Mouse (Mus musculus): ENCODE results near the gene Rgma. TPM values are rescaled to one million over a fixed set of nuclear protein-coding genes. Genes with fewer than 3 reads are reported as not detected.

Rgma gene
- polyA plus RNA-seq, 1 experiment from 2014 or later, result 24.1 TPM

DNA sequence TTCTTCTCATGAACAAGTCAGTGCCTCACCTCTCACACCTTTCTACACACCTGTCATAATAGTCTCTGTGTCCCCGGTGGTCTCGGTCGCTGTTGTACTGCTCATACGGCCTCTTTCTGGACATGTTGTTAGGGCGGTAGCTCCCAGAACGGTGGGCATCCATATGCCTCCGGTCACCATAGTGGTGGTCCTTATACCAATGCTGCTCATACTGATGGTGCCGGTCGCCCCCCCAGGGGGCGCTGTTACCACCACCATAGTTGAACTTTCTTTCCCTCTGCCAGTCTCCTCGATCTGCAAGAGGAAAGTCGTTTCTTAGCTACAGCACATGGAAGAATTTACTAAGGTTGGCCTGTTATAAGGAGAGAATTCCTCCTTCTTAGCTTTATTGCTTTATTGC, 60.4 kb downstream of the Rgma start:
- ATAC-seq (ENCODE audit: insufficient number of reproducible peaks, low FRiP score, low TSS enrichment, low read depth), result no peak
- Histone ChIP-seq H3K4me3 (replicated peaks) (no peak overlapping the region), H3K4me2 (replicated peaks) (no peak overlapping the region), H3K27me3 (no peaks in the 10 kb centered on the region), H3K36me3 (peaks cover 74% of the 10 kb centered on the region), H3K9me3 (replicated peaks) (no peaks in the 10 kb centered on the region), H3K27ac (replicated peaks) (no peak overlapping the region), H3K9ac (no peak overlapping the region), H3K4me1 (no peaks in the 10 kb centered on the region)
- 74% methylated on average over 12 of the region's 12 CpGs for WGBS

GRCm38 (mm10) chr7:73441802-73442201, 66.5 kb downstream of the Rgma start:
- Histone ChIP-seq H3K4me1 (no peaks in the 10 kb centered on the region), H3K9me3 (replicated peaks) (no peaks in the 10 kb centered on the region), H3K36me3 (peaks cover 93% of the 10 kb centered on the region), H3K9ac (no peak overlapping the region), H3K27me3 (no peaks in the 10 kb centered on the region), H3K27ac (replicated peaks) (no peak overlapping the region), H3K4me3 (replicated peaks) (no peak overlapping the region), H3K4me2 (replicated peaks) (no peak overlapping the region)
- no peak for ATAC-seq (ENCODE audit: insufficient number of reproducible peaks, low FRiP score, low TSS enrichment, low read depth)
- WGBS, result 89% methylated on average over 3 of the region's 3 CpGs

DNA sequence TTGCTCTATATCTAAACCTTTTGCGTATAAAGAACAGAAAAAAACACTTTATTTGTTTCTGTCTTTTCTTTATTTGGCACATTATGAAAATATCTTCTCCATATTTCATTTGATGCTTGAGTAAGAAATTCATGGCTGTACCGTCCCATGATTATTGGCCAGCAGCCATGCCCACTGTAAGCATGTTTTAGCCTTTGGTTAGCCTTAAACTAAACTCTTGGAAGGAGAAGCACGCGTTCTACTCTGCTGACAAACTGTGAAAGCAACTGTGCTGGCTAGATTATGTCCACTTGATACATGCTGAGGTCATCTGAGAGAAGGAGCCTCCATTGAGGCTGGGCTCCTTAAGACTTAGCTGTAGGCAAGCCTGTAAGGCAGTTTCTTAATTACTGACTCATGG, 66.9 kb downstream of the Rgma start:
- Histone ChIP-seq H3K9ac (no peak overlapping the region), H3K27me3 (no peaks in the 10 kb centered on the region), H3K4me3 (replicated peaks) (no peak overlapping the region), H3K9me3 (replicated peaks) (no peaks in the 10 kb centered on the region), H3K4me1 (no peaks in the 10 kb centered on the region), H3K27ac (replicated peaks) (no peak overlapping the region), H3K4me2 (replicated peaks) (no peak overlapping the region), H3K36me3 (peaks cover 93% of the 10 kb centered on the region)
- WGBS, result 90% methylated on average over 4 of the region's 4 CpGs
- no peak for ATAC-seq (ENCODE audit: insufficient number of reproducible peaks, low FRiP score, low TSS enrichment, low read depth)

GRCm38 (mm10) chr7:73451594-73451993, 76.3 kb downstream of the Rgma start:
- Histone ChIP-seq H3K36me3 (peaks cover 92% of the 10 kb centered on the region), H3K4me3 (replicated peaks) (no peak overlapping the region), H3K27ac (replicated peaks) (no peak overlapping the region), H3K4me2 (replicated peaks) (no peak overlapping the region), H3K9me3 (replicated peaks) (no peaks in the 10 kb centered on the region), H3K4me1 (no peaks in the 10 kb centered on the region), H3K9ac (no peak overlapping the region), H3K27me3 (no peaks in the 10 kb centered on the region)
- ATAC-seq (ENCODE audit: insufficient number of reproducible peaks, low FRiP score, low TSS enrichment, low read depth), result no peak
- 94% methylated on average over 4 of the region's 4 CpGs for WGBS

- no peak for ATAC-seq (ENCODE audit: insufficient number of reproducible peaks, low FRiP score, low TSS enrichment, low read depth)
- Histone ChIP-seq H3K27ac (replicated peaks) (no peak overlapping the region), H3K4me1 (no peaks in the 10 kb centered on the region), H3K36me3 (peaks cover 87% of the 10 kb centered on the region), H3K27me3 (no peaks in the 10 kb centered on the region), H3K9ac (no peak overlapping the region), H3K4me2 (replicated peaks) (no peak overlapping the region), H3K9me3 (replicated peaks) (no peaks in the 10 kb centered on the region), H3K4me3 (replicated peaks) (no peak overlapping the region)
- WGBS, result 92% methylated on average over 3 of the region's 3 CpGs
These were observed 77.0 kb downstream of the Rgma start for GRCm38 (mm10) chr7:73452187-73452808.

GRCm38 (mm10) chr7:73454113-73454512, 78.8 kb downstream of the Rgma start:
- 83% methylated on average over 12 of the region's 12 CpGs for WGBS

DNA sequence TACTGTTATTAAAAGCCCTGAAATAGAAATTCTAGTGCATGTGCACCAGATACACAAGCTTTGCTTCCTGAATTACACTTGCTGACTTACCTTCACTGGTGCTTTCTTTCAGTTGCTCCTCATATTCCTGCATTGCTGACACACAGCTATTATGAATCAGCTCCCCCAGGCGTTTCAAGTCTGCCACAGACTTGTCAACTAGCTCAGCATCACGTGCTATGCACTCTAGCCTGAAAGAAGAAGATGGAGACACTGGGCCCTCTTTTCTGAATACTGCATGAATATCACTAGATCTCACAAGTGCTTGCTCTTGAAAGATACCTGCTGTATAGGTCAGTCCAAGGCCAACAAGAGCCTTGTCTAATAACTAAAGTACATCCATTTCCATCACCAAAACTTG, 88.2 kb downstream of the Rgma start:
- no peak overlapping the region for H3K27ac ChIP-seq (replicated peaks)
- 64% methylated on average over 2 of the region's 2 CpGs for WGBS
- no peaks in the 10 kb centered on the region for H3K27me3 ChIP-seq
- no peak overlapping the region for H3K4me3 ChIP-seq (replicated peaks)
- no peak overlapping the region for H3K4me2 ChIP-seq (replicated peaks)
- no peak for ATAC-seq (ENCODE audit: insufficient number of reproducible peaks, low FRiP score, low TSS enrichment, low read depth)
- peaks cover 87% of the 10 kb centered on the region for H3K36me3 ChIP-seq
- no peak overlapping the region for H3K9ac ChIP-seq
- H3K4me1 ChIP-seq, result no peaks in the 10 kb centered on the region
- H3K9me3 ChIP-seq (replicated peaks), result no peaks in the 10 kb centered on the region

More at GRCm38 (mm10) chr7:73454113-73454512, 78.8 kb downstream of the Rgma start:
- ATAC-seq (ENCODE audit: insufficient number of reproducible peaks, low FRiP score, low TSS enrichment, low read depth), result no peak
- no peaks in the 10 kb centered on the region for H3K4me1 ChIP-seq
- H3K9ac ChIP-seq, result no peak overlapping the region
- no peak overlapping the region for H3K4me3 ChIP-seq (replicated peaks)
- H3K4me2 ChIP-seq (replicated peaks), result no peak overlapping the region
- H3K27me3 ChIP-seq, result no peaks in the 10 kb centered on the region
- peaks cover 83% of the 10 kb centered on the region for H3K36me3 ChIP-seq
- H3K9me3 ChIP-seq (replicated peaks), result no peaks in the 10 kb centered on the region
- no peak overlapping the region for H3K27ac ChIP-seq (replicated peaks)

GRCm38 (mm10) chr7:73467741-73468140, 92.4 kb downstream of the Rgma start:
- H3K4me1 ChIP-seq, result no peaks in the 10 kb centered on the region
- no peak overlapping the region for H3K27ac ChIP-seq (replicated peaks)
- H3K9ac ChIP-seq, result no peak overlapping the region
- no peak overlapping the region for H3K4me2 ChIP-seq (replicated peaks)
- no peaks in the 10 kb centered on the region for H3K27me3 ChIP-seq
- no peaks in the 10 kb centered on the region for H3K9me3 ChIP-seq (replicated peaks)
- H3K36me3 ChIP-seq, result peaks cover 85% of the 10 kb centered on the region
- 95% methylated on average over 3 of the region's 3 CpGs for WGBS
- no peak for ATAC-seq (ENCODE audit: insufficient number of reproducible peaks, low FRiP score, low TSS enrichment, low read depth)
- no peak overlapping the region for H3K4me3 ChIP-seq (replicated peaks)

Other genes with a start within 250 kb of the Rgma start
- 46.7 and 53.0 TPM in 2 replicates for gene Chd2, start 166.3 kb downstream of the Rgma start, polyA plus RNA-seq (2015; fragmentation: Nextera tagmentation; extraction: Ambion mirVana)